Mouse (Mus musculus): ENCODE results near the gene Inafm1. TPM values are rescaled to one million over a fixed set of nuclear protein-coding genes. Genes with fewer than 3 reads are reported as not detected.
"Not testable (repeated sequence)": the region's sequence is repeated elsewhere in the genome, so short reads cannot be mapped to it uniquely, and the experiment has no call there.

Gene Inafm1
- polyA plus RNA-seq, 1 experiment from 2014 or later: 13.0 TPM

DNA sequence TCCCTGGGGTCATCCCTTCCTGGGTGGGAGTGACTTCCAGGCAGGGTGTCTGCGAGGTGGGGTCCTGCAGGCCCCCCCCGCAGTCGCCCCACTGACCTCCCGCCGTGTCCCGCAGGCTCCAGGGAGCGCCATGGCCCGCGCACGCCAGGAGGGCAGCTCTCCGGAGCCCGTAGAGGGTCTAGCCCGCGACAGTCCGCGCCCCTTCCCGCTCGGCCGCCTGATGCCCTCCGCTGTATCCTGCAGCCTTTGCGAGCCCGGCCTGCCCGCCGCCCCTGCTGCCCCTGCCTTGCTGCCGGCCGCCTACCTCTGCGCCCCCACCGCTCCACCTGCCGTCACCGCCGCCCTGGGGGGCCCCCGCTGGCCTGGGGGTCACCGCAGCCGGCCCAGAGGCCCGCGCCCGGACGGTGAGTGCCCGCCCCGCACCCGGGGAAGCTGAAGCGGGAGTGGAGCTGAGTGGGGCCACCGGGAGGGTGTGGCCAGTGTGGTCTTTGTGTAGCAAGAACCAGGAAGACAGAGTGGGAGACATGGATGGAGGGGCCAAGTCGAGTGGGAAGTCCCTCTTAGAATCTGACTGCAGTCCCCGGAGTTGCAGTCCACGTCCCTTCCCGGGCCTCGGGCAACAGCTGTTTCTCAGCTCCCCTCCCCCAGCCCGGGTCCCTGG lies 38.7 kb upstream of the Inafm1 start:
- H3K4me1 ChIP-seq (ENCODE audit: control insufficient read depth, insufficient read depth, low read length): peaks cover 46% of the 10 kb centered on the region
- WGBS: under 1% methylated on average over 47 of the region's 49 CpGs

GRCm38 (mm10) chr7:16311453-16312004 lies 38.1 kb upstream of the Inafm1 start:
- Histone ChIP-seq H3K4me1 (ENCODE audit: control insufficient read depth, insufficient read depth, low read length) (peaks cover 46% of the 10 kb centered on the region), H3K4me2 (ENCODE audit: low read depth, low read length) (peak overlapping the region; percentile 98), H3K4me3 (ENCODE audit: low read length) (peak overlapping the region; percentile 82), H3K9me3 (ENCODE audit: control insufficient read depth, low read length) (no peaks in the 10 kb centered on the region), H3K36me3 (ENCODE audit: control insufficient read depth, insufficient read depth, low read length) (no peaks in the 10 kb centered on the region), H3K27me3 (replicated peaks; ENCODE audit: control insufficient read depth, insufficient read depth, low read length) (no peaks in the 10 kb centered on the region), H3K9ac (ENCODE audit: low read depth, low read length) (peak overlapping the region; percentile 98), H3K27ac (ENCODE audit: low read length) (peak overlapping the region; percentile 97)
- 3% methylated on average over 14 of the region's 14 CpGs for WGBS
- no peak for ATAC-seq

More for the DNA sequence above, 38.7 kb upstream of the Inafm1 start:
- peak overlapping the region; percentile 98 for H3K4me2 ChIP-seq (ENCODE audit: low read depth, low read length)
- ATAC-seq: peak; percentile 14
- H3K27me3 ChIP-seq (replicated peaks; ENCODE audit: control insufficient read depth, insufficient read depth, low read length): no peaks in the 10 kb centered on the region
- H3K9ac ChIP-seq (ENCODE audit: low read depth, low read length): peak overlapping the region; percentile 98
- peak overlapping the region; percentile 82 for H3K4me3 ChIP-seq (ENCODE audit: low read length)
- no peaks in the 10 kb centered on the region for H3K36me3 ChIP-seq (ENCODE audit: control insufficient read depth, insufficient read depth, low read length)
- H3K9me3 ChIP-seq (ENCODE audit: control insufficient read depth, low read length): no peaks in the 10 kb centered on the region
- peak overlapping the region; percentile 97 for H3K27ac ChIP-seq (ENCODE audit: low read length)

GRCm38 (mm10) chr7:16310521-16311452 lies 37.4 kb upstream of the Inafm1 start:
- Histone ChIP-seq H3K9ac (ENCODE audit: low read depth, low read length) (peak overlapping the region; percentile 98), H3K4me1 (ENCODE audit: control insufficient read depth, insufficient read depth, low read length) (peaks cover 46% of the 10 kb centered on the region), H3K27ac (ENCODE audit: low read length) (peak overlapping the region; percentile 97), H3K9me3 (ENCODE audit: control insufficient read depth, low read length) (no peaks in the 10 kb centered on the region), H3K27me3 (replicated peaks; ENCODE audit: control insufficient read depth, insufficient read depth, low read length) (no peaks in the 10 kb centered on the region), H3K36me3 (ENCODE audit: control insufficient read depth, insufficient read depth, low read length) (no peaks in the 10 kb centered on the region), H3K4me3 (ENCODE audit: low read length) (peak overlapping the region; percentile 82), H3K4me2 (ENCODE audit: low read depth, low read length) (peak overlapping the region; percentile 98)
- whole genome bisulfite sequencing: under 1% methylated on average over 31 of the region's 31 CpGs
- peak; percentile 8; the same call in 1 of the 2 replicates for ATAC-seq

DNA sequence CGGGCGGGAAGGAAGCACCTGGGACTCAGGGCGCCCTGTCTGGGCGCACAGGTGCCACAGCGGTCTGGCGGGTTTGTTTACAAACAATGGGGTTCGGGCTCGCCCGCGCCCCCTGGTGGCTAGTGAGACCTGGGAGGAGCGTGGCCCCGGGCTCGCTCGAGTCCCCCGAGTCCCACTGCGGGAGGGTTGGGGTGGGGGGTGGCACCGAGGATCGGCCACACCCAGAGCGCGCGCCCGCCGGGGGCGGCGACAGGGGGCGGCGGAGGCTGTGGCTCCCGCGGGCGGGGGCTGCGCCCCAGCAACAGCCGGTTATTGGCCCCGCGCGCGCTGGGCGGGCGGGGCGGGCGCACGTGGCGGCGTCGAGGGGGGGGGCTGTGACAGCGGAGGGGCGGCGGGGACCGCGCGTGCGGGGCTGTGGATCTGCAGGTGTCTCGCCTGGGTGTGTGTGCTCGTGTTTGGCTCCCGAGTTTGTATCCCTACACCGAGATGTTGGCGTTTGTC lies 36.7 kb upstream of the Inafm1 start:
- ATAC-seq: peak; percentile 19
- peak overlapping the region; percentile 98 for H3K4me2 ChIP-seq (ENCODE audit: low read depth, low read length)

DNA sequence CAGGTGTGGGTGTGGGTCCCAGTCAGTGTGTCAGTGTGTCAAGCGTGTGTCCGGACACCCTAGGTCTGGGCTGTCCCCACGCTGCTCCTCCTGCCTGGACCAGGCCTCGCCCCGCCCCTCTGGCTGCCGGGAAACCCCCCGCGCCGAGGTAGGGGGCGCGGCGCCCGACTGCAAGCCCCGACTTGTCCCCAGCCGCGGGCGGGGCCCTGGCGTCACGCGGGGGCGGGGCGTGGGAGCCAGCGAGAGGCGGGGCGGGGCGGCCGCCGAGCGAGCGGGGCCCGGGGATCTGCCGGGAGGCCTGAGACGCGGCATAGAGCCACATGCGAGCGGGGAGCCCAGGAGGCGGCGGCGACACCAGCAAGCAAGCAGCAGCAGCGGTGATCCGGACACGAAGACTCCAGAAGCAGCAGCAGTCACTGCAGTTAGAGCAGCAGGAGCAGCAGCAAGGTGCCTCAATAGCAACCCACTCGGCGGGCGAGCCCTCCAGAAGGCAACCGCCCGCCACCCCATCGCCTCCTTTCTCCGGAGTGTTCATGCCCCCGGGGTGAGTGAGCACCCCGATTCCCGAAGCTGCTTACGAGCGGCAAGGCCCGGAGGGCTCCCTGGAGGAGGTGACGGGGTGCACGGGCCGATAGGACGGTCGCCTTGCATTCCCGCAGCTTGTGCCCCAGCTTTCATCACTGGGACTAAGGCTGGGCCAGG lies 36.1 kb upstream of the Inafm1 start:
- ATAC-seq: peak; percentile 30
- H3K4me1 ChIP-seq (ENCODE audit: control insufficient read depth, insufficient read depth, low read length): peaks cover 42% of the 10 kb centered on the region

More for the DNA sequence above, 36.7 kb upstream of the Inafm1 start:
- peak overlapping the region; percentile 98 for H3K9ac ChIP-seq (ENCODE audit: low read depth, low read length)
- H3K27me3 ChIP-seq (replicated peaks; ENCODE audit: control insufficient read depth, insufficient read depth, low read length): no peaks in the 10 kb centered on the region
- H3K36me3 ChIP-seq (ENCODE audit: control insufficient read depth, insufficient read depth, low read length): no peaks in the 10 kb centered on the region
- peak overlapping the region; percentile 77 for H3K27ac ChIP-seq (ENCODE audit: low read length)
- WGBS: under 1% methylated on average over 43 of the region's 56 CpGs
- no peaks in the 10 kb centered on the region for H3K9me3 ChIP-seq (ENCODE audit: control insufficient read depth, low read length)
- peak overlapping the region; percentile 82 for H3K4me3 ChIP-seq (ENCODE audit: low read length)
- H3K4me1 ChIP-seq (ENCODE audit: control insufficient read depth, insufficient read depth, low read length): peaks cover 42% of the 10 kb centered on the region

GRCm38 (mm10) chr7:16308555-16309317 lies 35.3 kb upstream of the Inafm1 start:
- H3K27me3 ChIP-seq (replicated peaks; ENCODE audit: control insufficient read depth, insufficient read depth, low read length): no peaks in the 10 kb centered on the region
- peak overlapping the region; percentile 82 for H3K4me3 ChIP-seq (ENCODE audit: low read length)
- peak overlapping the region; percentile 98 for H3K4me2 ChIP-seq (ENCODE audit: low read depth, low read length)
- H3K27ac ChIP-seq (ENCODE audit: low read length): peak overlapping the region; percentile 63
- ATAC-seq: no peak
- H3K4me1 ChIP-seq (ENCODE audit: control insufficient read depth, insufficient read depth, low read length): peaks cover 38% of the 10 kb centered on the region
- no peaks in the 10 kb centered on the region for H3K36me3 ChIP-seq (ENCODE audit: control insufficient read depth, insufficient read depth, low read length)
- no peaks in the 10 kb centered on the region for H3K9me3 ChIP-seq (ENCODE audit: control insufficient read depth, low read length)
- peak overlapping the region; percentile 98 for H3K9ac ChIP-seq (ENCODE audit: low read depth, low read length)
- WGBS: 42% methylated on average over 16 of the region's 16 CpGs

More for the DNA sequence above, 36.1 kb upstream of the Inafm1 start:
- no peaks in the 10 kb centered on the region for H3K27me3 ChIP-seq (replicated peaks; ENCODE audit: control insufficient read depth, insufficient read depth, low read length)
- peak overlapping the region; percentile 77 for H3K27ac ChIP-seq (ENCODE audit: low read length)
- peak overlapping the region; percentile 98 for H3K9ac ChIP-seq (ENCODE audit: low read depth, low read length)
- peak overlapping the region; percentile 98 for H3K4me2 ChIP-seq (ENCODE audit: low read depth, low read length)
- no peaks in the 10 kb centered on the region for H3K36me3 ChIP-seq (ENCODE audit: control insufficient read depth, insufficient read depth, low read length)
- WGBS: under 1% methylated on average over 61 of the region's 61 CpGs
- peak overlapping the region; percentile 82 for H3K4me3 ChIP-seq (ENCODE audit: low read length)
- no peaks in the 10 kb centered on the region for H3K9me3 ChIP-seq (ENCODE audit: control insufficient read depth, low read length)

GRCm38 (mm10) chr7:16308093-16308492 lies 34.7 kb upstream of the Inafm1 start, which contains the start of gene Bbc3:
TSS of gene Bbc3 (plus strand) at chr7:16308393.
- peak within 1 kb of the TSS; percentile 63 for H3K27ac ChIP-seq (ENCODE audit: low read length)

GRCm38 (mm10) chr7:16307141-16307540 lies 33.7 kb upstream of the Inafm1 start:
- not testable (repeated sequence) for H3K36me3 ChIP-seq (ENCODE audit: control insufficient read depth, insufficient read depth, low read length); ATAC-seq

More at GRCm38 (mm10) chr7:16308093-16308492, 34.7 kb upstream of the Inafm1 start, which contains the start of gene Bbc3:
- Histone ChIP-seq H3K4me1 (ENCODE audit: control insufficient read depth, insufficient read depth, low read length) (peaks cover 34% of the 10 kb centered on the region), H3K4me2 (ENCODE audit: low read depth, low read length) (peak within 1 kb of the TSS; percentile 98), H3K4me3 (ENCODE audit: low read length) (peak within 1 kb of the TSS; percentile 82), H3K9ac (ENCODE audit: low read depth, low read length) (peak within 1 kb of the TSS; percentile 98)
- not testable (repeated sequence) for H3K27me3 ChIP-seq (replicated peaks; ENCODE audit: control insufficient read depth, insufficient read depth, low read length); H3K9me3 ChIP-seq (ENCODE audit: control insufficient read depth, low read length); H3K36me3 ChIP-seq (ENCODE audit: control insufficient read depth, insufficient read depth, low read length); ATAC-seq
- WGBS: 69% methylated on average over 1 of the region's 1 CpGs

More at GRCm38 (mm10) chr7:16307141-16307540, 33.7 kb upstream of the Inafm1 start:
- H3K27ac ChIP-seq (ENCODE audit: low read length); H3K4me2 ChIP-seq (ENCODE audit: low read depth, low read length); H3K27me3 ChIP-seq (replicated peaks; ENCODE audit: control insufficient read depth, insufficient read depth, low read length); H3K4me3 ChIP-seq (ENCODE audit: low read length); H3K9ac ChIP-seq (ENCODE audit: low read depth, low read length); H3K9me3 ChIP-seq (ENCODE audit: control insufficient read depth, low read length): not testable (repeated sequence)
- WGBS: 80% methylated on average over 6 of the region's 6 CpGs
- peaks cover 26% of the 10 kb centered on the region for H3K4me1 ChIP-seq (ENCODE audit: control insufficient read depth, insufficient read depth, low read length)

All from intestine, embryonic 16.5 days (tissue).